Mouse (Mus musculus) retina, adult 2 months (tissue): Measurements from ENCODE around the gene Wfdc5.

Experiments used
- DNase-seq: peaks from one replicate; pipeline ENCODE4 v3.0.0-alpha.2; 2012; ENCODE audit warnings: low read depth, low spot score

Gene Wfdc5

DNA sequence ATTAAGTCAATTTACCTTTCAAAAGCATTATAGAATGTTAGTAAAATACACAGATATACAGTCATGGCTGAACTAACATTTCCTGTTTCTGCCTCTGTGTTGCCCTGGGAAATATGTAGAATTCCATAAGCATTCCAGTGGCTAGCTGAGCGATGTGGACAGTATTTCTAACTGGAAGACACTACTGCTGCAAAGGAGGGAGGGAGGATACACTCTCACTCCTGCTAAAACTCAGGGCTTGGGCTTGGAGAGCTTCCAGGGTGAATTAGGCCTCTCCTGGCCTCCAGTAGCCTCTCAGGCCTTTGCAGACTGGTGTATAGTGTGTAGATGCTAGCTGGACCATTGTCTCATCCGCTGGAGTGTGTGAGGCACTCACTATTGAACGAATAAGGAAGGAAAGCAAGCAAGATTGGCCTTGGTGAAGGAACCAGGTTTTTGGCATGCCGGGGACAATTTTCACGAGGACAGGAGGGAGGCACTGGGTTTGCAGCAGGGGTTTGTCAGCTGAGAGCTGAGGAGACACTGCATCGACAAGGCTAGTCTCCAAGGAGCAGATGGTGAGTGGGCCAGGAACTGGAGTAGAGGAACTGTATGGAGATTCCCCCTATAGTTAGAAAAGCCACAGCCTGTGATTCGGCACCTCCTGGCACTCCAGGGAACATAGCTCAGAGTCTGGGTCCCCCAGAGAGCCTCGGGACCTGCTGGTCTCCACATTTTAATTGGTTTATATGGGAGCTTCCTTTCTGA lies 7.7 kb downstream of the Wfdc5 start:
- no peak for DNase-seq

DNA sequence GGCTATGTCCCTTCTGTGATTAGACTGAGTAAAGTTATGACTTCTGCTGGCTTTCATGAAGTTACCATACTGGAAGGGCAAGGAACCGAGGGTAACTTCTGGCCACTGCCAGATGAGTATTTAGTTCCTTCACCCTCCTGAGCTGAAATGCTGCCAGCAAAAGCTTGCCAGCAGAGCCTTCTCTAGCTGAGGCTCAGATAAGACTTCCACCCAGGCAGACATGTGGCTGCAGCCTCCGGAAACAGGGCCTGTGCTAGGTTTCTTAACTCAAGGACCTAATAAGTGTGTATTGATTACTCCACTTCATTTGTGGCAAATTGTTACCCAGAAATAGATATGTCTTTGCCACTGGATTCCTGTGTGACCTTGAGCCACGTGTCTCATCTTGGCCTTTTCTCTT lies 9.1 kb downstream of the Wfdc5 start:
- no peak for DNase-seq

DNA sequence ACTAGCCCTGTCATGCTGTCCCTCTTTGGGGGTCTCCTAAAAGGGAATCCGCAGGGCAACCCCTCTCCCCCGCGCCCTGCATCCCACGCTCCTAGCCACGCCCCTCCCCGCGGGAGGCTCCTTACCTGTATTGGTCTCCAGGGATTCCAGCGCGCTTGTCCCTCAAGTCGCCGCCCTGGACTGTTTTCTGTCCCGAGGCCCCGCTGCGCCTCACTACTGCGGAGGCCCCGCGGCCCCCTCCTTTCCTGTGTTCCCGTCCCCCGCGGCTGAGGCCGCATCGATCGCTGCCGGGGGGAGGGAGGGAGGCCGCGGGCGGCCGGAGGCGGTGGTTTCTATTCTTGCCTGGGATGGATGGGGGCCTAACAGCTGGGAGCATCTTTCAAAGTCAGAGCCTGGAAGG lies 11.6 kb downstream of the Wfdc5 start, which contains the start of gene Kcns1:
Gene Kcns1 (minus strand): TSS at position 212 of the 400 bp plus-strand sequence.
- DNase-seq = no peak

DNA sequence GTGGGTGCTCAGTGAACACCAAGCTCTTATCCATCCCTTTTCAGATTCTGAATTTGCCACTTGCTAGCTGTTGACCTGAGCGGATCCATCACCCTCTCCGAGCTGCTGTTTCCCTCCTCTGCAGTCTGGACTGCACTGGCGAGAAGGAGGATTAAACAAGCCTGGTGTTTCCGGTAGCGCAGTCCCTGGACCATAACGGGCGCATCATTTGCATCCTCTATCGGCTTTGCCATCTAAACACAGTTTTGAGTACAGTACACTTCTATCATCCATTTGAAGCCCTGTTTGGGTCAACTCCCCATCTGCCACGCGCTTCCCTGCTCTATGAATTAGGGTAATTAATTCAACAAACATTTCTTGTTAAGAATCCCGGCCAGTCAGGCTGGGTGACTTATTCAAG lies 12.2 kb downstream of the Wfdc5 start:
- DNase-seq = no peak

DNA sequence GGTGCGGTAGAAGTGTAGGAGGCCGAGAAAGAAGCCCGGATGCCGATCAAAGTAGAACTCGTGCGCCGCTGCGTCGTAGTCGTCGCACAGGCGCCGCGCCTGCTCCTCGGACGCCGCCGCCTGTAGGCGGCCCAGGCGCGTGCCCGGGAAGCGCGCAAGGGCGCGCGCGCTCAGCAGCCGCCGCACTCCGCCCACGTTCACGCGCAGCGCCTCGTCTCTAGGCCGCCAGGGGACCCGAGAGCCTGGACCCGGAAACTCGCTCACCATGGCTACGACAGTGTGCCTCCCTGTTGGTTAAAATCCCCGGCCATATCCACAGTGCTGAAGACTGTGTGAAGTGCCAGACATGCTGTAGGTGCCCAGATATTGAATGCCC lies 14.0 kb downstream of the Wfdc5 start:
- no peak for DNase-seq

DNA sequence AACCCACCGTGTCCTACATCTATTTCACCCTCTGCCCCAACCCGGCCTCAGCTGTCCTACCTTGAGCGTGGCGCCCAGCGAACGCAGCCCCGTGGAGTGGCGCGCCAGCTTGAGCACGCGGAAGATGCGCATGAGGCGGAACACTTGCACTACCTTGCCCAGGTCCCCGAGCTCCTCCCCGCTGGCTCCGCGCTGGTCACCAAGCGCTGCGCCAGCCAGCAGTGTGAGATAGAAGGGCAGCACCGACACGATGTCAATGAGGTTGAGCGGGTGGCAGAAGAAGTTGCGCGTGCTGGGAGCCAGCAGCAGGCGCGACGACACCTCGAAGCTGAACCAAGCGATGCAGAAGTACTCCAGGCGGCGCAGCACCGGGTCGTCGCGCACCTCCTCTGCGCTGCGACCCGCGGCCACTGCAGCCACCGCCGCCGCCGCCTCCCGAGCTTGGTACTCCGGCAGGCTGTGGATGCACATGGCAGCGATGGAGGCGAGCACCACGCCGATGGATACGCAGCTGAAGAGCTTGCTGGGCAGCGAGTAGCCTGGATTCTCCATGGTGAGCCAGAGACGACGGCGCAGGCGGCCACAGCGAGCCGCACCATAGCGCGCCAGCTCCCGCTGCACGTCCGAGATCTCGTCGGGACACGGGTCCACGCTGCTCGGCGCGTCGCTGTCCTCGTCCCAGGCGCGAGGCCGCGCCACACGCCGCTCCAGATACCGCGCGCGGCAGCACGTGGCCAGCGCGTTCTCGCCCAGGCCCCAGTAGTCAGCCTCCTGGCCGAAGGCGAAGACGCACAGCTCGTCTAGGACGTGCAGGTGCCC lies 14.6 kb downstream of the Wfdc5 start:
- DNase-seq = no peak

DNA sequence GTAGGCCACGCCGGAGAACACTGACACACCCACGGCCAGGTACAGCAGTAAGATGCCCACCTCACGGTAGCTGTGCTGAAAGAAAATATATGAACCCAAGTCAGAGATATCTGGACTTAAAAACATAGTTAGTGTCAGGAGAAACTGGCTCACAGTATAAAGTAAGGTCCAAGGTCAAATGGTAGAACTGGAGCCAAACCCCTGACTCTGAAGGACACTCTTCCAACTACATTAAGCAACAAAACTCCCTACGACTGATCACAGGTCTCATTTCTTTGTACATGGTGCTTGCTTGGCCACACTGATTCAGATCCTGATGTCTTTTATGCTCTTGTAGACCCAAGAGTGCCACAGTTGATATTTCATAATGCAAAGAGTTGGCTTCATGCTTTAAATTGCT lies 17.6 kb downstream of the Wfdc5 start:
- DNase-seq = no peak

DNA sequence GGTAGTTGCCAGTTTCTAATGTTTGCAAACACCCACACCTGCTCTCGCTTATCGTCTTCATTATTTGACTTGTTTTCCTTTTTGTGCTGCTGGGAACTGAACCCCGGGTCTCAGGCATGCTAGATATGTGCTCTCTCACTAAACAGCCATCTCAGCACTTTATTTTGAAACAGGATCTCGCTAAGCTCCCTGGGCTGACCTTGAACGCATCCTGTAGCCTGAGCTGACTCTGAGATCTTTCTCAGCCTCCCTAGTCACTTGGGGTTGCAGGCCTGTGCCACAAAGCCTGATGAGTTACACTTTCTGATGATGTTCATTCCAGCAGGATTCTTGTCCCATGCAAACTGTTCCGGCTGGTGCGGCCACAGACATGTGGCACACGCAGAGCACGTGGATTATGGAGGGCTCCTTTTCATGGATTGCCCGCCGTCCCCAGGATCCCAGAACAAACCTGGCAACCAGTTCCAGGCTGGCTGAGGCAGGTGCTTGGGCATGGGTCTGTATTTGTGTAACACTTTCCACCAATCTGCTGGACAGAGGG lies 21.0 kb downstream of the Wfdc5 start:
- DNase-seq = no peak

DNA sequence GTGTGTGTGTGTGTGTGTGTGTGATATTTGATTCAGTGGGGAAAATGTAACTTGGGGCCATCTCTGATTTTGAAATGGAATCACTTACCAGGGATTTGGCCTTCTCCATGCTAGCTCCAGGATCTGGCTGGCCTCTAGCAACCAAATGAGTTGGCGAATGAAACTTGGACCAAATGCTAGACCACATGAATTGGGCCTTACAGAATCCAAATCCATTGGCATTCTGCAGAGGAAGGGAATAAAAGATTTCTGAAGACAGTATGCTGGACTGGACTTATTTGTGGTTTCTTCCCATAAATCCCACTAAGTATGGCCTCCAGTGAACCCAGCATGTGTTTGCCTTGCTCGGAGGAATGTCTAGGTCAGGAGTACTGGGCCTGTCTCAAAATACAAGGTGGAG lies 23.7 kb downstream of the Wfdc5 start:
- no peak for DNase-seq

DNA sequence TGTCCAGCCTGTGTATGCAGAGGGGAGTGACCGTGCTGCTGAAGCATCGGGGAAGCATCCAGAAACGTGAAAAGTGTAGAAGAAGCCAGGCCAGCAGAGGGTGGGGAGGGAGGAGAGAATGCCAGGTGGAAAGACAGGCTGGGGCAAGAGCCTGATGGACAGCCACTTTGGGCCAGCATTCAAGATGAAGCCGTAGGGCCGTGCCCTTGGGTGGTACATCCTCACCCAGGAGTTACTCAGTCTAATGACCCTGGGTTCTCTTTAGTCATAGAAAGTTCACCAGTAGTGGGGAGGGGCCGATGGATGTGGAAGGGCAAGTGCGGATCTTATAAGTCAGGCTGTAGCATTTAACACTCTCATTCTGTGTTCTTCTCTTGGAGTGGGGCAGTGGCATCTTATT lies 26.4 kb downstream of the Wfdc5 start:
- no peak for DNase-seq

DNA sequence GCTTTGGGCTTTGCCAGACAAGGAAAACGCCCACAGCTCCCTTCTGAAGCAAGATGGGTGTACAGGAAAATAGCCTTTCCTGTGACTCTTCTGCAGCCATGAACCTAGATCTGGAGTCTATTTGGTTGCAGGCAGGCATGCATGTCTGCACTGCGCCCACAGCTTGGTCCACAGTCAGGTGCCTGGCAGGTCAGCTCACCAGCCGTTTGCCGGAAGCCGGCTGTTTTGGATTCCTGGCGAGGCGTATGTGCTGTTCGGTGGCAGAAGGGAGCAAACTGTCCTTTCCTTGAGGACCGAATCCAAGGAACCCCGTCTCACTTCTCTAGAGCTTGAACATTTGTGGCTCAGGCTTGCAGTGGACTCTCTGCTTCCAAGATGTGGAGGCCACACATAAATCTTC lies 28.5 kb downstream of the Wfdc5 start:
- DNase-seq = no peak

DNA sequence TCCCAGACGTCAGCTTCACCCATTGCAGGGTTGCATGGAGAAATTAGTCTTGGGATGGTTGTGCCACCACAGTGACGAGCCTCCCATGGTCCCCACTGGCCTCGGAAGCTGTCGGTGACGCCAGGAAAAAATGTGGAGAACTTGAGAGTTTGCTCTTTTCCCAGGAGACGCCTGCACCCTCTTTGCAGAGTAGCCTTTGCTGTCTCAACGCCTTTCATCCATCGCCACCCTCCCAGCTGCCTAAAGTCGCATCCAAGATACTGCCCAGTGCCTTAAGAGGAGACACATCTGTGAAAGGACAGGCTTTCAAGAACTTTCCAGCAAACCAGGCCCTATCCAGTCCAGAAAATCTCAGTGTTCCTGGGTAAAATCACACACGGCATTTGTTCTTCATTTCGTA lies 30.2 kb downstream of the Wfdc5 start:
- DNase-seq = no peak

DNA sequence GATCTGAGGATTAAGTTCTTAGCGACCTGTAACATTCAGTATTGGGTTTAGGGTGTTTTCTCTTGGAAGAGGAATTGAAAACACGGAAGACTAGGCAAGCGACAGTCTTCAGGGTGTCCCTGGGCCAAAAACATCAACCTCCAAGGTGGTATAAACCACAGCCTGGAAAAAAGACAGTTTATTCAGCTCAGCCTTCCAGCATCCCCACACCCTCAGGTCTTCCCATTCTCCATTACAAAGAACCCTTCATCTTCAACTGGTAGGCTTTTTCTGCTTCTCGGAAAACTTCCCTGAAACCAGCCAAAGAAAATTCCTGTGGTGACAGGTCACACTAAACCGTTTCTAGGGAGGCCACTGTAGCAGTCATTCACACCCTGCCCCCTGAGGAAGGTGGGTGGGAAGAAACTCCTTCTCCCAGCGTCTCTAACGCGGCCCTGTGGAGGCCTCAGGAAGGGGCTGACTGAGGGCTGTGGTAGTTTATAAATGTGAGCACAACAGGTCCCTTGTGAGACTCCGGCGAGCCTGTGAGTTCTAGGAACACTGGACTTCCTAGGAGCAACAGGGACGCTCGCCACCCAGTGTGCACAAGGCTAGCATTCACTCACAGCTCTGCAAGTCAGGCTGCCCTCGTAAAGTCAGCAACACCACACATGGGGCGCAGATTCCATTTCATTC lies 32.3 kb downstream of the Wfdc5 start:
- DNase-seq = no peak

DNA sequence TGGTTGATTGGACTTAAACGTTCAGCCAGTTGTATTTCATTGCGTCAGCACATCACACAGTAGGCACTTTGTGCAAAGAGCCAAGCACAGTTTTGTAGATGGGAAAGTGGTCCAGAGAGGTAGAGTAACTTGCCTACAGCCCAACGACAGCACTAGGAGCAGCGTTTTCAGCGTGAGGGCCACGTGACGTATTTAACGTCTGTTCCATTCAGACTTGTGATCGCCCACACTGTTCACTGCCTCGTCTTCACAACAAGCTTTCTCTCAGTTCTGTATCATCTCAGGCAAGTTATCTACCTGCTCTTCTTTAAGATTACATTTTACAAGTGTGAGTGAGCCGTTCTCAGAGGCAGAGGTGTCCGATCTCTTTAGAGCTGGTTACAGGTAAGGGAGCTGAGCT lies 36.0 kb downstream of the Wfdc5 start:
- DNase-seq = no peak

DNA sequence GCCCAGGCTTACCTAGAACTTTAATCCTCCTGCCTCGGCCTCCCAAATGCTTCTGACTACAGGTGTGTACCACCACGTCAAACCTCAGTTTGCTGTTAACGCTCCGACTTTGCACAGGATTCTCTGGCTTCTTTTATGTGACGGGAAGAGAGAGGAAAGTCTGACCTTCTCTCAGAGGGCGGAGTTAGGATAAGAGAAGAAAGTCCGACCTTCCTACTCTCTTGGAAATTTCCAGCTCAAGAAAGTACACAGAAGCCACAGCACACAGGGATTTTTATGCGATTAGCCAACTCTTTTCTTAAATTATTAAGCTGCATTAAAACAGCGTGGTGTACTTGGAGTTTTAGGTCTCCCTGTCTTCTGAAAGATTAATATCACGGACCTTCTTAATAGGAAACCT lies 38.0 kb downstream of the Wfdc5 start:
- no peak for DNase-seq

DNA sequence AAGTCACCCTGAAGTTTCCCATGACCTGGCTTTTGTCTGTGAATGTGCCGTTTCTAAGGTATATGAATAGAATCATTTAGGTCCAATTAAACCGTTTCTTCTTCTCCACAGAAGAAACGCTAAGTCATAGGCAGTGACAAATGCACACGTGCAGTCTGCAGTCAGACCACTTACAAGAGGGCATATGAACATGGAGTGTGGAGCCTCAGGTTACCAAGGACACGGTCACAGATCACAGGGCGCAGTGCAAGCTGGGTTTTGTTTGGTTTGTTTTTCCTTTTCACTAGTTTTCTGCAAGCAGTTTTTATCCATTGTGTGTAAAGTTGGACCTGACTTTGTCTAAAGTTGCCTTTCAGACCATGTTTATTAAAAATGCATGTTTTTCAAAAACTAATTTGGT lies 38.5 kb downstream of the Wfdc5 start:
- DNase-seq = no peak

DNA sequence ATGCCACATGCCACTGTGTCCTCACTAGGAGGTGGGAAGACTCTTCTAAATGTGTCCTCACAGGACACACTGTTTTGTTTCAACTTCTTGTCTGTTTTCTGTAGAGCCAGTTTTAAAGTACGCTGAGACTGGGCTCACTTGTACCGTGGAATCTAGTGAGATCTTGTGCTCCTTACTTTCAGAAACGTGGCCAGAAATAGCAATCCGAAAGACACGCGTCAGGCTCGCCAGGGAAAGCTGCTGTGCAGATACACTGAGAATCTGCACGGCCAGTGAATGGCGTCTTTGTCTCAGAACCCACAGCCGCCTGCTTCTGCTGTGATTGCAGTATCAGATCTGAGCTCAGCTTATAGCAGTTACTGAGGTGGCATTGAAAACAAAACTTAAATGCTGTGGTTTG lies 40.5 kb downstream of the Wfdc5 start:
- DNase-seq = no peak

DNA sequence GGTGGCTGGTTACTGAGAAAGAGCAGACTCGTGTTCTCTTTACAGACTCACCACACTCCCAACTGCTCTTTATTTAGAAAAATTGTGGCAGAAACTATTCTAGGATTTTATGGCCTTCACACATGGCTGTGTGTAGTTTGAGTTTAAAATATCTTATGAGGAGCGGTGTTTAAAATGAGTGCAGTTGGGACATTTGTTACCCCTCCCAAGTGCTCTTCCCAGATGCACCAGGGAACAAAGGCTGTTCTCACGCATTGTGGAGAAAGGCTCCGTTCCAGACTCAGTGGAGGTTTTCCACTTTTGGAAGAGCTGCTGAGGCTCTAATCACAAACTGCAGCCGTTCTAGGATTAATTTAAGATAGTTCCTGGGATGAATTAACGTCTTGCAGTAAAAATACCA lies 44.8 kb downstream of the Wfdc5 start:
- no peak for DNase-seq

DNA sequence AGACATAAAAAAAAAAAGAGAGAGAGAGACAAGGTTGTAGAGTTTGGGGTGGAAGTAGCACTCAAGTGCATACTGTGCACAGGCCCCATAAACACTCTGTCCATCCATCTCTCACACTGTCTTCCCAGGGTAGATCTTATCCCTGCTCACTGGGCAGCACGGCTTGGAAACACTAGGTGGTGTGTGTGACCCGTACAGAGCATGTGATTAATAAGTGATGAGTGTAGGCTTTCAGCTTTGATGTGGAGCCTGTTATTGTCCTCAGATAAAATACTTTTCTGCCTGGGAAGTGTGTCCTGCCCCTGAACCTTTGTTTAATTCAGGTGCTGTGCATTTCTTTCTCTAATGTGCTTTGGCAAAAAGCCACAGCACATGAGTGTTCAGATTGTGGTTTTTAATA lies 46.1 kb downstream of the Wfdc5 start:
- DNase-seq = no peak

DNA sequence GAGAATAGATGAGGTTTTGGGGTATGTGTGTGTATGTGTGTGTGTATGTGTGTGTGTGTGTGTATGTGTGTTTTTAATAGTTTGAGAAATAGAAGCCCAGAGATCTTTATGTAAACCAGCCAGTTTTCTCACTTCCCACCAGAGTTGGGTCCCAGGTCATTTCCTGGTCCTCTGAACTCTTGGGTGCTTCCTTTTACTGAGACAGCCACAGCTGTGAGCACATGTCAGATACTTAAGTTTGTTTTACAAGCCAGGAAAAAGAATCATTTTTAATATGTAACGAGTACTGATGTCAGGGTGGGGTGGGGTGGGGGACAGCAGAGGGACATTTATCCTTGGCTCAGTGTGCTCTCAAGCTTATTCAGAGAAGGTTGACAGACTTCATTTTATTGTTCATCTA lies 47.2 kb downstream of the Wfdc5 start:
- DNase-seq = no peak

DNA sequence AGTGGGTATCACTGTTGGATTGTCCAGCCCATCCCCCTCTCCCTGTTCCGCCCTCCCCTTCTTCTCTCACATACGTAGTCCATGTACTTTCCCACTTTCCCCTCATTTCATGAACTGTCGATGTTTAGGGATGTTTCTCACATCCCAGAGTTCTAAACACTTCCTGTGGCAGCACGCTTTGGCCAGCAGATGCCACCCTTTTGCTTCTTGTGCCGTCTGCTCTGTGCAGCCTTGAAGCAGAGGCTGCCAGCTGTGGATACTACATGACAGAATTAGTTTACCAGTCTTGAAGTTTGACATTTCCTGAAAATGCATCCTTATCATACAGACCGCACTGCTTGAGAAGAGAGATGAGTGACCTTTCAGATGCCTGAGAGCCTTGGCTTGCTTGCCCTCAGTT lies 48.0 kb downstream of the Wfdc5 start:
- DNase-seq = peak; percentile 25

DNA sequence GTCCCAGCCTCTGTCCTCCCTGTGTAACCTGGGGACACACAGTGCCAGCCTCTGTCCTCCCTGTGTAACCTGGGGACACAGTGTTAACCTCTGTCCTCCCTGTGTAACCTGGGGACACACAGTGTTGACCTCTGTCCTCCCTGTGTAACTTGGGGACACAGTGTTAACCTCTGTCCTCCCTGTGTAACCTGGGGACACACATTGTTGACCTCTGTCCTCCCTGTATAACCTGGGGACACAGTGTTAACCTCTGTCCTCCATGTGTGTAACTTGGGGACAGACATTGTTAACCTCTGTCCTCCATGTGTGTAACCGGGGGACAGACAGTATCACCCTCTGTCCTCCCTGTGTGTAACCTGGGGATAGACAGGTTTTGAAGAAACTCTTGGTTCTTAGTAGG lies 51.0 kb downstream of the Wfdc5 start:
- no peak for DNase-seq
